Mouse (Mus musculus) spleen, adult 2 months (tissue): Measurements from ENCODE around the gene Taldo1.

Experiments
- CTCF ChIP-seq: fragments of 200-500 bp; IDR thresholded peaks from 2 replicates; pipeline ENCODE4 v1.5.1; 2011; ENCODE audit warnings: mild to moderate bottlenecking, inconsistent platforms; ENCODE audit not compliant: insufficient read depth, insufficient read length, insufficient replicate concordance; ENCODE audit errors: extremely low read depth
- POLR2A ChIP-seq: fragments of 200-500 bp; IDR thresholded peaks from 2 replicates; pipeline ENCODE4 v1.6.1; 2011; ENCODE audit warnings: low read depth, low read length, inconsistent platforms

DNA sequence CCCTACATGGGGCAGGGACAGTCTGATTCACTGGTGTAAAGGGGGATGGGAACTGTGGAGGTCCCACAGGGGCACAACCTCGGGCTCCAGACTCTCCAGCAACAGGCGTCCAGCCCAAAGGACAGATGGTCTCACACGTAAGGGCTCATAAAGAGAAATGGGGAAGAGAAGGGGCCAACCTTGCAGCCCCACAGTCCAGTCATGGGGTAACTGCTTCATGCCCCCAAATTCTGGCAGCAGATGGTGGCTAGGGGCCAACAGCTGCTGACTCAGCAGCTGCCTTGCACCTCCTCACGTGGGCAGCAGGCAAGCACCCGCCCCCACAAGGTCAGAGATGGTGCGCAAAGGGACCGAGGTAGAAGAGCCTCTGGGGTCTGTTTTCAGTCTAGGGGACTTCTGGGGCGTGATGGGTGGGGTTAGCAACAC lies 40.2 kb downstream of the Taldo1 start:
- TF ChIP-seq CTCF, result no peak
- TF ChIP-seq POLR2A, result no peak
